ENCODE assay signal across 9 mouse cellular contexts in genomic region chr10:77634452-77635231, GRCm38 (mm10). TPM values are rescaled to one million over a fixed set of nuclear protein-coding genes. Genes with fewer than 3 reads are reported as not detected.
DNase-seq lines count a peak whose midpoint lies in the region; ATAC-seq lines count a peak whose summit lies in the region.
"Had no signal": no experiment of that assay in that cellular context is flagged by ENCODE, and none has a peak within 500 bp of the region (broad histone marks: within the 10 kb centered on the region; RNA-seq: fewer than 3 reads in every experiment).

No protein-coding gene starts in this region.

- no peak overlapping the region for H3K9ac ChIP-seq in lung, embryonic 16.5 days (ENCODE audit: low read length)
- no peak overlapping the region for H3K9ac ChIP-seq in embryonic facial prominence, embryonic 14.5 days (ENCODE audit: low read depth, low read length)
- H3K9ac ChIP-seq in neural tube, embryonic 14.5 days (replicated peaks; ENCODE audit: low read depth, low read length) = no peak overlapping the region
- H3K9ac ChIP-seq: liver, embryonic 15.5 days had no signal

- peak; percentile 84 for ATAC-seq in lung, embryonic 16.5 days (ENCODE audit: low read depth)
- no peak for ATAC-seq in embryonic facial prominence, embryonic 14.5 days (ENCODE audit: low read depth)
- ATAC-seq in neural tube, embryonic 14.5 days (ENCODE audit: low read depth) = peak; percentile 77

- H3K4me3 ChIP-seq in lung, embryonic 16.5 days (ENCODE audit: low read length) = no peak overlapping the region
- H3K4me3 ChIP-seq in embryonic facial prominence, embryonic 14.5 days (ENCODE audit: low read depth, low read length) = no peak overlapping the region
- H3K4me3 ChIP-seq in neural tube, embryonic 14.5 days (ENCODE audit: low read depth, low read length) = no peak overlapping the region
- H3K4me3 ChIP-seq: liver, embryonic 15.5 days had no signal

- whole genome bisulfite sequencing in lung, embryonic 16.5 days = 26% methylated on average over 13 of the region's 13 CpGs
- 60% methylated on average over 13 of the region's 13 CpGs for WGBS in embryonic facial prominence, embryonic 14.5 days
- 46% methylated on average over 13 of the region's 13 CpGs for WGBS in neural tube, embryonic 14.5 days

- peaks cover 8% of the 10 kb centered on the region for H3K36me3 ChIP-seq in lung, embryonic 16.5 days (ENCODE audit: control insufficient read depth, insufficient read depth, low read length)
- H3K36me3 ChIP-seq in embryonic facial prominence, embryonic 14.5 days (ENCODE audit: control insufficient read depth, insufficient read depth, low read length) = peaks cover 57% of the 10 kb centered on the region
- H3K36me3 ChIP-seq in neural tube, embryonic 14.5 days (ENCODE audit: control insufficient read depth, insufficient read depth, low read length) = peaks cover 12% of the 10 kb centered on the region

- intact Hi-C loops in heart, postnatal 14 days (cut with DNase I) = loop anchor here (5.0 kb wide), 1 partner anchor 93 kb away; the partner anchor contains the start of gene Gm10100
- intact Hi-C loops in left cerebral cortex, postnatal 4 days (cut with DNase I) = loop anchor here (10.0 kb wide), 1 partner anchor 350 kb away; no protein-coding TSS in a partner anchor

- H3K9me3 ChIP-seq in lung, embryonic 16.5 days (ENCODE audit: control insufficient read depth, low read length) = no peaks in the 10 kb centered on the region
- H3K9me3 ChIP-seq in embryonic facial prominence, embryonic 14.5 days (ENCODE audit: control insufficient read depth, low read length) = no peaks in the 10 kb centered on the region
- no peaks in the 10 kb centered on the region for H3K9me3 ChIP-seq in neural tube, embryonic 14.5 days (ENCODE audit: control insufficient read depth, low read length)
- H3K9me3 ChIP-seq: liver, embryonic 15.5 days had no signal

- no peak overlapping the region for H3K4me2 ChIP-seq in lung, embryonic 16.5 days (ENCODE audit: low read depth, low read length)
- no peak overlapping the region for H3K4me2 ChIP-seq in embryonic facial prominence, embryonic 14.5 days (ENCODE audit: low read depth, low read length)
- no peak overlapping the region for H3K4me2 ChIP-seq in neural tube, embryonic 14.5 days (ENCODE audit: low read depth, low read length)
- H3K4me2 ChIP-seq: liver, embryonic 15.5 days had no signal

- H3K27ac ChIP-seq in lung, embryonic 16.5 days (ENCODE audit: low read length) = 0 out of 2 replicates have a peak overlapping the region, but pooled peaks have one; percentile 36
- H3K27ac ChIP-seq in embryonic facial prominence, embryonic 14.5 days (replicated peaks; ENCODE audit: low read depth, low read length) = no peak overlapping the region; the same call in 1 of the 2 replicates
- no peak overlapping the region for H3K27ac ChIP-seq in neural tube, embryonic 14.5 days (ENCODE audit: low read depth, low read length)
- H3K27ac ChIP-seq: liver, embryonic 15.5 days had no signal

- H3K4me1 ChIP-seq in lung, embryonic 16.5 days (replicated peaks; ENCODE audit: control insufficient read depth, insufficient read depth, low read length) = peaks cover 17% of the 10 kb centered on the region
- H3K4me1 ChIP-seq in embryonic facial prominence, embryonic 14.5 days (ENCODE audit: control insufficient read depth, insufficient read depth, low read length) = no peaks in the 10 kb centered on the region
- H3K4me1 ChIP-seq in neural tube, embryonic 14.5 days (ENCODE audit: control insufficient read depth, insufficient read depth, low read length) = no peaks in the 10 kb centered on the region; the same call in 1 of the 2 replicates

- no peaks in the 10 kb centered on the region for H3K27me3 ChIP-seq in lung, embryonic 16.5 days (ENCODE audit: control insufficient read depth, insufficient read depth, low read depth, low read length)
- H3K27me3 ChIP-seq in embryonic facial prominence, embryonic 14.5 days (replicated peaks; ENCODE audit: control insufficient read depth, insufficient read depth, low read length) = no peaks in the 10 kb centered on the region
- H3K27me3 ChIP-seq in neural tube, embryonic 14.5 days (ENCODE audit: control insufficient read depth, insufficient read depth, low read length) = no peaks in the 10 kb centered on the region
- H3K27me3 ChIP-seq: liver, embryonic 15.5 days had no signal

- DNase-seq in lung, postnatal 14 days = no peak
- peak; percentile 48 for DNase-seq in embryonic facial prominence, embryonic 14.5 days (ENCODE audit: low spot score)
- peak; percentile 56 to 59 for DNase-seq in heart, postnatal 14 days
- DNase-seq in left cerebral cortex, postnatal 4 days = no peak
- DNase-seq in gastrocnemius, postnatal 25 days = no peak
- DNase-seq: gastrocnemius, postnatal 10 days had no signal

RNA-seq across cellular contexts. Expression of gene Ube2g2, which starts 12.6 kb away (rescaled TPM):
- polyA plus RNA-seq in lung, embryonic 16.5 days (2015; fragmentation: Nextera tagmentation; extraction: Ambion mirVana) = 66.6 and 69.5 TPM in 2 replicates
- 66.1 and 69.5 TPM in 2 replicates for polyA plus RNA-seq in embryonic facial prominence, embryonic 14.5 days (2014; fragmentation: Nextera tagmentation; extraction: Ambion mirVana)
- 10 to 100 TPM; 59.2 to 60.6 TPM for total RNA-seq in heart, postnatal 14 days (2021)
- 44.0 and 57.3 TPM in 2 replicates for polyA plus RNA-seq in neural tube, embryonic 14.5 days (2014; fragmentation: Nextera tagmentation; extraction: Ambion mirVana)
- total RNA-seq in left cerebral cortex, postnatal 4 days (2021) = 10 to 100 TPM; 45.1 to 47.6 TPM
- 10 to 100 TPM; 81.7 to 84.9 TPM for total RNA-seq in gastrocnemius, postnatal 25 days (2021)

RNA-seq across cellular contexts. Expression of gene Gm49325, which starts 28.6 kb away (rescaled TPM):
- polyA plus RNA-seq in lung, embryonic 16.5 days (2015; fragmentation: Nextera tagmentation; extraction: Ambion mirVana) = 2.0 and 2.4 TPM in 2 replicates
- 4.1 and 7.4 TPM in 2 replicates for polyA plus RNA-seq in embryonic facial prominence, embryonic 14.5 days (2014; fragmentation: Nextera tagmentation; extraction: Ambion mirVana)
- total RNA-seq in heart, postnatal 14 days (2021) = 10 to 100 TPM in 1 of 2 experiments, 1 to 10 TPM in 1; 7.6 to 12.7 TPM
- 2.7 TPM in 1 of 2 replicates, not detected in the other for polyA plus RNA-seq in neural tube, embryonic 14.5 days (2014; fragmentation: Nextera tagmentation; extraction: Ambion mirVana)
- 10 to 100 TPM in 1 of 2 experiments, not detected in 1; 21.0 TPM for total RNA-seq in left cerebral cortex, postnatal 4 days (2021)
- 1 to 10 TPM; 6.5 to 7.4 TPM for total RNA-seq in gastrocnemius, postnatal 25 days (2021)

RNA-seq across cellular contexts. Expression of gene Sumo3, which starts 28.7 kb away (rescaled TPM):
- polyA plus RNA-seq in lung, embryonic 16.5 days (2015; fragmentation: Nextera tagmentation; extraction: Ambion mirVana) = 344 and 348 TPM in 2 replicates
- polyA plus RNA-seq in embryonic facial prominence, embryonic 14.5 days (2014; fragmentation: Nextera tagmentation; extraction: Ambion mirVana) = 261 and 281 TPM in 2 replicates
- 10 to 100 TPM; 53.7 to 61.6 TPM for total RNA-seq in heart, postnatal 14 days (2021)
- polyA plus RNA-seq in neural tube, embryonic 14.5 days (2014; fragmentation: Nextera tagmentation; extraction: Ambion mirVana) = 214 and 240 TPM in 2 replicates
- total RNA-seq in left cerebral cortex, postnatal 4 days (2021) = 100 to 1,000 TPM; 175 to 189 TPM
- total RNA-seq in gastrocnemius, postnatal 25 days (2021) = 10 to 100 TPM; 32.8 to 36.7 TPM

RNA-seq across cellular contexts. Expression of gene Tspear, which starts 51.7 kb away (rescaled TPM):
- 0.25 and 0.38 TPM in 2 replicates for polyA plus RNA-seq in lung, embryonic 16.5 days (2015; fragmentation: Nextera tagmentation; extraction: Ambion mirVana)
- polyA plus RNA-seq in embryonic facial prominence, embryonic 14.5 days (2014; fragmentation: Nextera tagmentation; extraction: Ambion mirVana) = 1.0 and 1.3 TPM in 2 replicates
- total RNA-seq in heart, postnatal 14 days (2021) = under 1 TPM in 1 of 2 experiments, not detected in 1; 0.17 TPM
- polyA plus RNA-seq in neural tube, embryonic 14.5 days (2014; fragmentation: Nextera tagmentation; extraction: Ambion mirVana) = 1.4 and 1.5 TPM in 2 replicates
- total RNA-seq in left cerebral cortex, postnatal 4 days (2021) = not detected
- not detected for total RNA-seq in gastrocnemius, postnatal 25 days (2021)
- total RNA-seq: gastrocnemius, postnatal 10 days had no signal
- polyA plus RNA-seq: liver, embryonic 15.5 days had no signal

RNA-seq across cellular contexts. Expression of gene Pttg1ip, which starts 53.1 kb away (rescaled TPM):
- polyA plus RNA-seq in lung, embryonic 16.5 days (2015; fragmentation: Nextera tagmentation; extraction: Ambion mirVana) = 127 and 138 TPM in 2 replicates
- polyA plus RNA-seq in embryonic facial prominence, embryonic 14.5 days (2014; fragmentation: Nextera tagmentation; extraction: Ambion mirVana) = 135 and 143 TPM in 2 replicates
- total RNA-seq in heart, postnatal 14 days (2021) = 100 to 1,000 TPM; 128 to 132 TPM
- 64.2 and 82.6 TPM in 2 replicates for polyA plus RNA-seq in neural tube, embryonic 14.5 days (2014; fragmentation: Nextera tagmentation; extraction: Ambion mirVana)
- total RNA-seq in left cerebral cortex, postnatal 4 days (2021) = 10 to 100 TPM; 54.7 to 62.7 TPM
- total RNA-seq in gastrocnemius, postnatal 25 days (2021) = 10 to 100 TPM; 26.1 to 29.1 TPM

Comparison
In these comparisons a context has a peak if more than half of its experiments do, and no peak if none do; other contexts are left out.
1. DNase-seq: peak in embryonic facial prominence, embryonic 14.5 days (single experiment) and heart, postnatal 14 days (2 of 2); none in lung, postnatal 14 days (single experiment), left cerebral cortex, postnatal 4 days (single experiment) and gastrocnemius, postnatal 25 days (single experiment).